Mouse (Mus musculus) gastrocnemius, adult 8-10 months (tissue): ENCODE measurements around the gene Fam192a. TPM values are rescaled to one million over a fixed set of nuclear protein-coding genes. Genes with fewer than 3 reads are reported as not detected.

ENCODE experiments used
- DNase-seq, 2 experiments: peaks; one replicate each; pipeline ENCODE4 v3.0.0; 2022; ENCODE audit warnings: low spot score in 2 of 2
- total RNA-seq, 4 experiments: library from RNA; stranded (reverse); gene quantifications; 2 replicates each; pipeline ENCODE4 v1.2.4; 2022

The Fam192a gene
- total RNA-seq, 4 experiments from 2014 or later: 16.9 to 23.1 (median 18.4) TPM

- DNase-seq: no peak
Measured at GRCm38 (mm10) chr8:94571896-94572295, 29.9 kb downstream of the Fam192a start.

GRCm38 (mm10) chr8:94569419-94569818 is 32.4 kb downstream of the Fam192a start:
- no peak for DNase-seq

GRCm38 (mm10) chr8:94568098-94568497 is 33.7 kb downstream of the Fam192a start:
- no peak for DNase-seq

- DNase-seq: no peak
Measured at GRCm38 (mm10) chr8:94567159-94567849, 34.5 kb downstream of the Fam192a start.

- no peak for DNase-seq
Measured at GRCm38 (mm10) chr8:94566446-94567158, 35.2 kb downstream of the Fam192a start.

GRCm38 (mm10) chr8:94566033-94566432 is 35.8 kb downstream of the Fam192a start:
- no peak for DNase-seq

- DNase-seq: no peak
Measured at GRCm38 (mm10) chr8:94564421-94564820, 37.4 kb downstream of the Fam192a start.

- no peak for DNase-seq
Measured at GRCm38 (mm10) chr8:94561256-94561655, 40.5 kb downstream of the Fam192a start.

GRCm38 (mm10) chr8:94557281-94557680 is 44.5 kb downstream of the Fam192a start:
- DNase-seq: no peak

- no peak for DNase-seq
Measured at GRCm38 (mm10) chr8:94552696-94553095, 49.1 kb downstream of the Fam192a start.

- DNase-seq: no peak
Measured at GRCm38 (mm10) chr8:94551471-94552422, 50.0 kb downstream of the Fam192a start.

- DNase-seq: peak; percentile 37 to 45
Measured at GRCm38 (mm10) chr8:94549998-94550397, 51.8 kb downstream of the Fam192a start.

GRCm38 (mm10) chr8:94549482-94549881 is 52.3 kb downstream of the Fam192a start:
- DNase-seq: no peak

GRCm38 (mm10) chr8:94549041-94549440 is 52.8 kb downstream of the Fam192a start:
- DNase-seq: no peak

- no peak for DNase-seq
Measured at GRCm38 (mm10) chr8:94543981-94544380, 57.8 kb downstream of the Fam192a start.

- no peak for DNase-seq
Measured at GRCm38 (mm10) chr8:94540889-94541795, 60.7 kb downstream of the Fam192a start.

GRCm38 (mm10) chr8:94540025-94540424 is 61.8 kb downstream of the Fam192a start:
- no peak for DNase-seq

GRCm38 (mm10) chr8:94537456-94537855 is 64.3 kb downstream of the Fam192a start:
- DNase-seq: no peak

- no peak for DNase-seq
Measured at GRCm38 (mm10) chr8:94535631-94536030, 66.2 kb downstream of the Fam192a start.

- no peak for DNase-seq
Measured at GRCm38 (mm10) chr8:94534612-94535011, 67.2 kb downstream of the Fam192a start.
